Mouse (Mus musculus) 3T3-L1 (cell line): ENCODE results near the gene Abhd11.

Experiments used
- DNase-seq: peaks from one replicate; pipeline ENCODE4 v3.0.0-alpha.2; 2015; ENCODE audit warnings: low read depth, low spot score

Gene Abhd11

GRCm38 (mm10) chr5:134986298-134987268 is 22.4 kb upstream of the Abhd11 start:
- no peak for DNase-seq

DNA sequence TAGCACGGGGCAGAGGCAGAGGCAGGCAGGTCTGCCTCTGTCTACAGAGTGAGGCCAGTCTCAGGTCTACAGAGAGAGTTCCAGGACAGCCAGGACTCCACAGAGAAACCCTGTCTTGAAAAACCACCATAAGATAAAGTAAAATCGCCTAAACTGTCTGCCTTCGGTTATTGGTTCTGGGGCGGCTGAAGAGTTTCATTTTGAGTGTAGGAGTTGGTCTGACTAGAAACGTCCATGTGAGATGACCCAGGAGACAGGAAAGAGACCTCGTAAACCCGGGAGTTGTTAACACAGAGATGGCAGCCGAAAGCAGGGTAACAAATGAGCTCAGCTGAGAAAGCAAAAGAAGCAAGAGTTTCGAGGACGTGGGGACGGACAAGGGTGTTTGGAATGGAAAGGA is 19.8 kb upstream of the Abhd11 start:
- DNase-seq: no peak

DNA sequence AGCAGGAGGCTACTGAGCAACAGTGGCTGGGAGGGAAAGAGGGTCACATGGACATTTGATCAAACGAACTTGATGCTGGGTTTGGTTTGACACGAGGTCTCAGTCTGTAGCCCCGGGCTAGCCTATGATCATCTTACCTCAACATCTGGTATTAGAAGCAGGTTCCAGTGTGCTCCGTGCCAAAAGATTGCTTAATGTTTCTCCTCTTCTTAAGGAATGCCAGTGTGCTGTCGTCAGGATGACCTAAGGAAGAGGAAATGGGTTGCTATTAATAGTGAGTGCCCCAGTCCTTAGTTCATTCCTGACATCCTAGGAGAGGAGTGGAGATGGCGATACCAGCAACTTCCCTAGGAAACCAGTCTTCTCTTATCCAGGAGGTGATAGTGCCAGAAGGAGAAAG is 19.2 kb upstream of the Abhd11 start:
- DNase-seq: peak; percentile 94

- DNase-seq: no peak
Observed at GRCm38 (mm10) chr5:134992566-134992965, 16.4 kb upstream of the Abhd11 start.

DNA sequence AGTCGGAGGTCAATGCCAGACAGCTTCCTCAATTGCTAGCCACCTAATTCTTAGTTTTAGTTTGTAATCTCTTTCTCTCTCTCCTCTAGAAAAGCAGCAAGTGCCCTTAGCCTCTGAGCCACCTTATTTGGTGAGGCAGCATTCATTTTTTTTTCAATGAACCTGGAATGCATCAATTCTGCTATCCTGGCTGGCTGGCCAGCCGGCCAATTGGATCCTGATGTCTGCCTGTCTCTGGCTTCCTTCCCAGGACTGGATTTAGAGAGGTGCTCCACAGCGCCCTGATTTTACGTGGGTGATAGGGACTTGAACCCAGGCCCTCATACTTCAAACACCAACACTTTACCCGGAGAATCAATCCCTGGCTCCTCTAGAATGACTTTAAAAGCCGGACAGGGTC is 10.6 kb upstream of the Abhd11 start:
- DNase-seq: peak; percentile 26

- no peak for DNase-seq
Observed at GRCm38 (mm10) chr5:134999797-135000196, 9.2 kb upstream of the Abhd11 start.

GRCm38 (mm10) chr5:135000751-135001150 is 8.2 kb upstream of the Abhd11 start:
- no peak for DNase-seq

GRCm38 (mm10) chr5:135001309-135001708 is 7.6 kb upstream of the Abhd11 start:
- DNase-seq: no peak

DNA sequence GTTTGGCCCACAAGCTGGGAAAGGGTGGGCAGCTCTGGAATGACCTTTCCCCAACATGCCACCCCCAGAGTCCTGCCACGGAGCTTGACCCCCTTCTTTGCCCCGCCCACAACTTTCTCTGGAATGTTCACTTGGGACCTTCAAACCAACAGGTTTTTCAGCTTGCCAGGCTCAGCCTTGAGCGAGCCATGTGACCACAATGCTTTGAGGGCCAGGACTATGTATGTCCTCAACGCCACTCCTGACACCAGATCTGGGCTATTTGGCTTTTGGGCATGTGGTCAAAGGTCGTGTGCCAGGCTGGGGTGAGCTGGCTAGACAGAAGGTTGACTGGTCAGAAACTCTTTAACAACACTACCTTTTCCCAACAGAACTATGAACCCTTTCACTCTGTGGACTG is 6.8 kb upstream of the Abhd11 start:
- no peak for DNase-seq

DNA sequence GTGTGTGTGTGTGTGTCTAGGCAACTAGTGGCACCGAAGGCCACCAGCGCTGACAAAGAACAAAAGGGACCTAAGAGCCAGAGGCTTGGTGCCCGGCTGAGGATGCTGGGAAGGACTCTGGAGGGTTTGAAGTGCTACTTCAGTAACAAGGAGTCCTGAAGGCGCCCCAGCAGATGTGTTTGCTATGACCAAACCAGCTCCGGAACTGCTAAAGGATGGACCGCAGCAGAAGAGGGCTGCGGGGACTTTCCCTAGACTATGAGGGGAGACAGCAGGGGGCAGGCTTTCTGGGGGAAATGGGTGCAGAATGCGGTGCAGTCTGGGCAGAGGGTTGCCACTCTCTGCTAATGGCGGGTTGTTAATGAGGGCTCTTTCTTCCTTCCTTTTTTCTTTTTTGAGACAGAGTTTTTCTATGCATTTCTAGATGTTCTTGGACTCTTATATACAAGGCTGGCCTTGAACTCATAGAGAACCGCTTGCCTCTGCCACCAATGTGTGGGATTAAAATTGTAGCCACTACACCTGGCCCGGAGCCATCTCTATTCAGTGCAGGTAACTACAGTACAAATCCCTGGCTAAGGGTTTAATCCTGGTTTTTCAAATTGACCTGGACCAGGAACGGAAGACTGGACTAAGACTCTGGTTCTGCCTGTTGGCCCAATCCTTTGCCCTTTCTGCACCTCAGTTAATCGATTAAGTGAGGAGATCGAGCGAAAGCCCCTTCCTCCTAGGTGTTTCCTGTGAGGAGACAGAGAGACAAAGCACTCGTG is 965 bp upstream of the Abhd11 start:
- DNase-seq: no peak

DNA sequence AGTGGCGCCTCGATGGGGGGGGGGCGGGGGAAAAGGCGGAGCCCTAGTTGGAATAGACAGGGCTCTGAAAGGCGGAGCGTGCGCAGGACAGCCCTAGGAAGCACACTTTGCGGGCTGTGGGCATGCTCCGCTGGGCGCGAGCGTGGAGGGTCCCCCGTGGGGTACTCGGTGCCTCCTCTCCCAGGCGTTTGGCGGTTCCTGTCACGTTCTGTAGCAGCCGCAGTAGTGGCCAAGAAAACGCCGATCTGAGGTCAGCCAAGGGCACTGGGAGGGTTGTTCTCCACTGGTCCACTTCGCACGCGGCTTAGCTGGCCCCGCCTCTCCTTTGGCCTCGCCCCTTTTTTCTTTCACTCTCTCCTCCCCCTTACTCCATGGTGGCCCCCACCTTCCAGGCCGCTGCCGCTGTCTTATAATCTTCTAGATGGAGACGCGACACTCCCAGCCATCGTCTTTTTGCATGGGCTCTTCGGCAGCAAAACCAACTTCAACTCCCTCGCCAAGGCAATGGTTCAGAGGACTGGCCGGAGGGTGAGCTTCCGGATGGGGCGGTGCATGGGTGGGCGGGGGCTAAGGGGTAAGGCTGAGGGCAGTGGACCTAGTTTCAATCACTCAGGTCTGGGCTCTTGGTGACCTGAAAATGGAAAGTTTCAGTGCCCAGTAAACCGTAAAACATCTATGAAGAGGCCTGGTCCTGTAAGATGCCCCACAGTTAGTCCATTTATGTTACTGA is 803 bp downstream of the Abhd11 start:
- peak; percentile 93 for DNase-seq

GRCm38 (mm10) chr5:135010320-135010709 is 1.4 kb downstream of the Abhd11 start:
- DNase-seq: no peak

DNA sequence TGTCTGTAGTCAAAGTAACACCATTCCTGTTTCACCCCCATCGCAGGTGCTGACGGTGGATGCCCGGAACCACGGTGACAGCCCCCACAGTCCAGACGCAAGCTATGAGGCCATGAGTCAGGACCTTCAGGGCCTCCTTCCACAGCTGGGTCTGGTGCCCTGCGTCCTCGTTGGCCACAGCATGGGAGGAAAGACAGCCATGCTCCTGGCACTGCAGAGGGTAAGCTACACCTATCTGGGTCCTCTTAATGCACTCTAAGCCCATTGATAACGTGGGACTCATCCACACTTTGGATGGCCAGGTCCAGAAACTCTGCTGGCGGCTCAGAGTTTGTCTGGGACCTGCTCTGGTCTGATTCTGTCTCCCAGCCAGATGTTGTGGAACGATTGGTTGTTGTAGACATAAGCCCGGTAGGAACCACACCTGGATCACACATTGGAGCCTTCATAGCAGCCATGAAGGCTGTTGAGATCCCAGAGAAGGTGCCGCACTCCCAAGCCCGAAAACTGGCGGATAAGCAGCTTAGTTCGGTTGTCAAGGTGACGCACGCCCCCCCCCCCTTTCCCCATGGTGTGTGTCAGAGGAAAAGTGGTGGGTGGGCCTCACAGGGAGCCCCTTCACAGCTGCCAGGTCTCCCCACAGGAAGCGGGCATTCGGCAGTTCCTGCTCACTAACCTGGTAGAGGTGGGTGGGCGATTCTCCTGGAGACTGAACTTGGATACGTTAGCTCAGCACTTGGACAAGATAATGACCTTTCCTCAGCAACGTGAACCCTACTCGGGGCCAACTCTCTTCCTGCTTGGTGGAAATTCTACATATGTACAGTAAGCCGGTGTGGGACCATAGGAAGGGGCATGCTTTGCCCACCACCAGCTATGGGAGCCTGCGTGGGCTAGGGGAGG is 2.1 kb downstream of the Abhd11 start:
- no peak for DNase-seq

DNA sequence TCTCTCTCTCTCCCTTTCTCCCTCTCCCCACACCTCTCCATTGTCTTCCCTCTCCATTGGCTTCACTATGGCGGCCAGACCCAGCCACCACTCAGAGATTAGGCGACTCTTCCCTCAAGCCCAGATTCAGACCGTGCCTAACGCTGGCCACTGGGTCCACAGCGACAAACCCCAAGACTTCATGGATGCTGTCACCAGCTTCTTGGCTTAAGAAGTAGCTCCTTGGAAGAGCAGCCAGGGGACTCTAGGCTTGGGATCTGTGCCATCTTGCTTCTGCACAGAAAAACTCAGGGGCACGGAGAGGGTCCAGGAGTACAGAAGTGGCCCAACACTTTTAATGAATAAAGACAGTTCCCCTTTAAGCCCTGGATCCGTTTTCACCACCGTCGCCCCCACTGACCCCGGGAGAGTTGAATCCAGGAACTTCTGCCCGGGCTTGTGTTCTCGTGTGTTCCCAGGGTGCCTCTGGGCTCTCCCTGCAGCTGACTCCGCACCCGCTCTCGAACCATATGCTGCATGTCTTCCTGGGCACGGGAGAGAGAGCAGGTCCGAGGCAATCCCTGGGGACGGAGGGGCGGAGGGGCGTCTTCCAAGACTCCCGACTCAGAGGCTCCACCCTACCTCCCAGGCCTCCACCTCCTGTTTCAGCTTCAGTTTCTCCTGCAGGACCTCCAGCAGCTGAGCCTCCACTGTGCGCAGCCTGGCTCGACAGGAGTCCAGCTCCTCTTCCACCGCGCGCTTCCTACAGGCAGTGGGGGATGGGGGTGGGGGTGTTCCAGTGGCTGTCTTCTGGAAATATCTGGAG is 3.1 kb downstream of the Abhd11 start:
- no peak for DNase-seq

DNA sequence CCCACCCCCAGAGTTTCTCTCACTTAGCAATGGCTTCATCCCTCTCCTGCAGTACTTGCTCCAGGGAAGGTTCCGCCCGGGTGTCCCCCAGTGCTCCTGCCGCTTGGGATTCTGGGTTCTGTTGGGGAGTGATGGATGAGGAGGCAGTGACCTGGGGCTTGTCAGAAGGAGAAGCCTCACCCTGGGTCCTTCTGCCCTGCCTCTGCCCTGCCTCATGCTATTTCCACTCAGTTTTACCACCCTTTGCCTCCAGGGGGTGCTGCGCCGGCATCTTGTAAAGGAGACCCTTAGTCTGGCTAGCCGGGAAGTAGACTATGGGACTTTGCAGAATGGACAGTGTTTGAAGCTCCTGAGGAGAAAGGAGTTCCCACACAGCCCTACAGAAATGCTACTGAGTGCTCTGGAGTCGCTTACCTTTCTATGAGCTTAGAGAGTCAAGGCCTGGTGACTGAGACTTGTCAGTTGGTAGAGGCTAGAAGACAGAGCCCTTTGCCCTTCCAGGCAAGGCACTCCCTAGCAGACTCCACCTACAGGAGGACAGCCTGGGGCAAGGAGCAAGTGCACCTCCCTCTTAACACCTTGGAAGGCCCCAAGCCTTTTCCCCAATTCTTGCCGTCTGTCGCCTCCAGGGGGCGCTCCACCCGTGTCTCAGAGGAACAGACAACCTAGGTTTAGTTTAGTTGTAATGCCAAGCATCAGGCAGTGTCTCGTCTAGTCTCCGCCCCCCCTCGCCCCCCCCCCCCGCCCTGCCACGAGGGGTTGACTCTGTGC is 3.9 kb downstream of the Abhd11 start:
- DNase-seq: peak; percentile 85

- DNase-seq: peak; percentile 93
Observed at GRCm38 (mm10) chr5:135015497-135015896, 6.5 kb downstream of the Abhd11 start.

DNA sequence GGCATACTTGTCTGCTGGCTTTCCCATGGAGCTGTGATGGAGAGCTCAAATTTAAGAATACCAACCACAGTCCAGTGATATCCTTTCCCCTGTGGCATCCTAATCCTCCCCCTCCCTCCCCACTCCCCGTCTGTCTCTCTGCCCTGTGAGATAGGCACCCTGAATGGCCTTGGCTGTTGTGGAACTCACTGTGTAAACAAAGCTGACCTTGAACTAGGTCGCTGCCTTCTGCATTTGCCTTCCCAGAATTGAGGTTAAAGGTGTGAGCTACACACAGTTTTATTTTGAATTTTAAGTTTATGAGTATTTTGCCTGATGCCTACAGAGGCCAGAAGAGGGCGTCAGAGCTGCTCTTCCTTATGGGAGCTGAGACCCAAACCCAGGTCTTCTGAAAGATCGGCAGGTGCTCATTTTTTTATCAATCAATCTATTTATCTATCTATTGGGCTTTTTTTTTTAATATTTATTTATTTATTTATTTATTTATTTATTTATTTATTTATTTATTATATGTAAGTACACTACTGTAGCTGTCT is 7.3 kb downstream of the Abhd11 start:
- no peak for DNase-seq

GRCm38 (mm10) chr5:135021814-135022213 is 12.9 kb downstream of the Abhd11 start:
- DNase-seq: peak; percentile 68
